Mouse (Mus musculus): ENCODE measurements around the gene Cbx1. TPM values are rescaled to one million over a fixed set of nuclear protein-coding genes. Genes with fewer than 3 reads are reported as not detected.

Cbx1 gene
- 79.2 and 79.7 TPM in 2 replicates for polyA plus RNA-seq (2012; rRNA removed)

- peak; percentile 97 for DNase-seq (ENCODE audit: low read depth)
- peak; percentile 96 for TF ChIP-seq POLR2A (IDR thresholded peaks at IDR 0.05; ENCODE audit: borderline replicate concordance, extremely low read depth, insufficient read depth, insufficient read length, poor library complexity, severe bottlenecking)
- TF ChIP-seq CTCF (IDR thresholded peaks at IDR 0.05; ENCODE audit: borderline replicate concordance, extremely low read depth, insufficient read depth, insufficient read length): no peak
Measured at GRCm38 (mm10) chr11:96788871-96789795, at the start of gene Cbx1. Gene Cbx1, plus strand, starts transcription at chr11:96789127.

GRCm38 (mm10) chr11:96740796-96741195 lies 48.1 kb upstream of the Cbx1 start:
- TF ChIP-seq POLR2A (IDR thresholded peaks at IDR 0.05; ENCODE audit: borderline replicate concordance, extremely low read depth, insufficient read depth, insufficient read length, poor library complexity, severe bottlenecking): no peak
- TF ChIP-seq CTCF (IDR thresholded peaks at IDR 0.05; ENCODE audit: borderline replicate concordance, extremely low read depth, insufficient read depth, insufficient read length): no peak
- no peak for DNase-seq (ENCODE audit: low read depth)

- peak; percentile 86 for DNase-seq (ENCODE audit: low read depth)
- TF ChIP-seq CTCF (IDR thresholded peaks at IDR 0.05; ENCODE audit: borderline replicate concordance, extremely low read depth, insufficient read depth, insufficient read length): no peak
- no peak for TF ChIP-seq POLR2A (IDR thresholded peaks at IDR 0.05; ENCODE audit: borderline replicate concordance, extremely low read depth, insufficient read depth, insufficient read length, poor library complexity, severe bottlenecking)
Measured at GRCm38 (mm10) chr11:96741995-96742394, 46.9 kb upstream of the Cbx1 start.

DNA sequence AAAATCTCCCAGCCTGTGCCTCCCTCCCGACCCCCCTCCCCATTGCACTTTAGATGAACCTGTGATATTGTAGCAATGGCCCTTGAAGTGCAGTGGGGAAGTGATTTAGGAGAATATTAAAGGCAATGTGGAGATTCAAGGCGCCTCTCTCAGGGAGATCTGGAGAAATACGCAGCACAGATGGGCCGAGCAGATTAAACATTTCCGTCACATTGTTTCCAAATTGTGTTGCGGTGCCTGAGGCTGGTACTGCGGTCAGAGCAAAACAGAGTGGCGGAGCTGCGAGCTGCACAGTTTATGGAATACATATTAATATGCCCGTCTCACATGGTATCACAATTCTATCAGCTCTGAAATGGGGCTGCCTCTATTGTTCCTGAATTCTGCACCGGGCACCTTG lies 45.9 kb upstream of the Cbx1 start:
- TF ChIP-seq CTCF (IDR thresholded peaks at IDR 0.05; ENCODE audit: borderline replicate concordance, extremely low read depth, insufficient read depth, insufficient read length): no peak
- TF ChIP-seq POLR2A (IDR thresholded peaks at IDR 0.05; ENCODE audit: borderline replicate concordance, extremely low read depth, insufficient read depth, insufficient read length, poor library complexity, severe bottlenecking): no peak
- DNase-seq (ENCODE audit: low read depth): peak; percentile 74

GRCm38 (mm10) chr11:96743891-96744290 lies 45.0 kb upstream of the Cbx1 start:
- no peak for DNase-seq (ENCODE audit: low read depth)
- TF ChIP-seq POLR2A (IDR thresholded peaks at IDR 0.05; ENCODE audit: borderline replicate concordance, extremely low read depth, insufficient read depth, insufficient read length, poor library complexity, severe bottlenecking): no peak
- no peak for TF ChIP-seq CTCF (IDR thresholded peaks at IDR 0.05; ENCODE audit: borderline replicate concordance, extremely low read depth, insufficient read depth, insufficient read length)

- DNase-seq (ENCODE audit: low read depth): peak; percentile 51
- TF ChIP-seq POLR2A (IDR thresholded peaks at IDR 0.05; ENCODE audit: borderline replicate concordance, extremely low read depth, insufficient read depth, insufficient read length, poor library complexity, severe bottlenecking) (no peak), CTCF (IDR thresholded peaks at IDR 0.05; ENCODE audit: borderline replicate concordance, extremely low read depth, insufficient read depth, insufficient read length) (no peak)
Measured at GRCm38 (mm10) chr11:96746648-96747047, 42.3 kb upstream of the Cbx1 start.

- DNase-seq (ENCODE audit: low read depth): no peak
- no peak for TF ChIP-seq CTCF (IDR thresholded peaks at IDR 0.05; ENCODE audit: borderline replicate concordance, extremely low read depth, insufficient read depth, insufficient read length)
- no peak for TF ChIP-seq POLR2A (IDR thresholded peaks at IDR 0.05; ENCODE audit: borderline replicate concordance, extremely low read depth, insufficient read depth, insufficient read length, poor library complexity, severe bottlenecking)
Measured at GRCm38 (mm10) chr11:96747555-96747954, 41.4 kb upstream of the Cbx1 start.

GRCm38 (mm10) chr11:96755298-96755697 lies 33.6 kb upstream of the Cbx1 start:
- TF ChIP-seq CTCF (IDR thresholded peaks at IDR 0.05; ENCODE audit: borderline replicate concordance, extremely low read depth, insufficient read depth, insufficient read length) (peak; percentile 4; the same call in 1 of the 2 replicates), POLR2A (IDR thresholded peaks at IDR 0.05; ENCODE audit: borderline replicate concordance, extremely low read depth, insufficient read depth, insufficient read length, poor library complexity, severe bottlenecking) (no peak)
- DNase-seq (ENCODE audit: low read depth): no peak

GRCm38 (mm10) chr11:96757421-96757820 lies 31.5 kb upstream of the Cbx1 start:
- TF ChIP-seq POLR2A (IDR thresholded peaks at IDR 0.05; ENCODE audit: borderline replicate concordance, extremely low read depth, insufficient read depth, insufficient read length, poor library complexity, severe bottlenecking): no peak
- TF ChIP-seq CTCF (IDR thresholded peaks at IDR 0.05; ENCODE audit: borderline replicate concordance, extremely low read depth, insufficient read depth, insufficient read length): no peak; the same call in 1 of the 2 replicates
- DNase-seq (ENCODE audit: low read depth): no peak

- TF ChIP-seq CTCF (IDR thresholded peaks at IDR 0.05; ENCODE audit: borderline replicate concordance, extremely low read depth, insufficient read depth, insufficient read length) (no peak), POLR2A (IDR thresholded peaks at IDR 0.05; ENCODE audit: borderline replicate concordance, extremely low read depth, insufficient read depth, insufficient read length, poor library complexity, severe bottlenecking) (no peak)
- DNase-seq (ENCODE audit: low read depth): no peak
Measured at GRCm38 (mm10) chr11:96758402-96758801, 30.5 kb upstream of the Cbx1 start.

DNA sequence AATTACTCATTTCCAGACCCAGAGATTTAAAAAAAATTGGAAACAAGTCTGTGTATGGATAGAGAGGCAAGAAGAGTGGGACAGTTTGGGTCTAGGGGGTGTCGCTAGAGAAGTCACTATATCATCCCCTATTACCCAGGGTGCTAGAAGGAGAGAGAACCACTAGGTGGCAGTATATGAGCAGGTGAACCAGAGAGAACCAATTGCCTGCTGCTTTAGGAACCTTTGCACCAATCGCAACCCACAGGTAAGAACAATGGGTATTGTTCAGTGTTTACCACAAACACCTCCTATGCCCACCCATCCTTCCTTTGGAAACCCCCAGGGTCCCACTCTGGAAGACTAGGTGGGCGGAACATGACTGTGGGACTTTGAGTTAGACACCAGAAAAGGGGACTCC lies 28.9 kb upstream of the Cbx1 start:
- TF ChIP-seq POLR2A (IDR thresholded peaks at IDR 0.05; ENCODE audit: borderline replicate concordance, extremely low read depth, insufficient read depth, insufficient read length, poor library complexity, severe bottlenecking) (no peak), CTCF (IDR thresholded peaks at IDR 0.05; ENCODE audit: borderline replicate concordance, extremely low read depth, insufficient read depth, insufficient read length) (peak; percentile 61; the same call in 1 of the 2 replicates)
- DNase-seq (ENCODE audit: low read depth): peak; percentile 64

DNA sequence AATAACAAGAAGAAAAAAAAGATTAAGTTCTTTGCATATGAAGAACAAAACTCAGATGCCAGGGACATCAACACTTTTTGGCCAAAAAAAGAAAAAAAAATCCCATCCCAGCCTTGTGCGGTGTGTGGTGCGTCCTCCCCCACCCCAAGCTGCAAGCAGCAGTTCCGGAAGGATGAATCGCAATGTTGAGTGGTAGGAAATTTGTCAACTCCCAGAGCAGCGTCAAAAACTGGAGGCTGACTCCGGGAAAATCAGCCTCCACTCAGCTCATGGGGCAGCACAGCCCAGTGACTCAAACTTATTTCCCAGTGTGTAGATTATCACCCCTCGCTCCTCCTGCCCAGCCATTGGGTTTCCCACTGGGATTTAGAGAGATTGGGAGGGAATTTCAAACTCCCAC lies 26.9 kb upstream of the Cbx1 start:
- DNase-seq (ENCODE audit: low read depth): no peak
- TF ChIP-seq CTCF (IDR thresholded peaks at IDR 0.05; ENCODE audit: borderline replicate concordance, extremely low read depth, insufficient read depth, insufficient read length) (no peak), POLR2A (IDR thresholded peaks at IDR 0.05; ENCODE audit: borderline replicate concordance, extremely low read depth, insufficient read depth, insufficient read length, poor library complexity, severe bottlenecking) (no peak)
